Mouse (Mus musculus): ENCODE results near the gene Nts.
"Not testable (repeated sequence)": the region's sequence is repeated elsewhere in the genome, so short reads cannot be mapped to it uniquely, and the experiment has no call there.

Gene Nts

GRCm38 (mm10) chr10:102490386-102490785, at the start of gene Nts:
Gene Nts, minus strand, starts transcription at chr10:102490486.
- ChIA-PET POLR2A (no interaction called here), CTCF (interaction anchor here in 1 of 4 experiments (0.7 kb wide), 1 partner anchor 109 kb away, joined by 3 read pairs; no protein-coding TSS in a partner anchor)

GRCm38 (mm10) chr10:102527901-102528300, 37.6 kb upstream of the Nts start:
- POLR2A ChIA-PET, result no interaction called here

GRCm38 (mm10) chr10:102514159-102514558, 23.9 kb upstream of the Nts start:
- CTCF ChIA-PET, result no interaction called here
- POLR2A ChIA-PET, result no interaction called here

More at GRCm38 (mm10) chr10:102527901-102528300, 37.6 kb upstream of the Nts start:
- CTCF ChIA-PET, result no interaction called here

DNA sequence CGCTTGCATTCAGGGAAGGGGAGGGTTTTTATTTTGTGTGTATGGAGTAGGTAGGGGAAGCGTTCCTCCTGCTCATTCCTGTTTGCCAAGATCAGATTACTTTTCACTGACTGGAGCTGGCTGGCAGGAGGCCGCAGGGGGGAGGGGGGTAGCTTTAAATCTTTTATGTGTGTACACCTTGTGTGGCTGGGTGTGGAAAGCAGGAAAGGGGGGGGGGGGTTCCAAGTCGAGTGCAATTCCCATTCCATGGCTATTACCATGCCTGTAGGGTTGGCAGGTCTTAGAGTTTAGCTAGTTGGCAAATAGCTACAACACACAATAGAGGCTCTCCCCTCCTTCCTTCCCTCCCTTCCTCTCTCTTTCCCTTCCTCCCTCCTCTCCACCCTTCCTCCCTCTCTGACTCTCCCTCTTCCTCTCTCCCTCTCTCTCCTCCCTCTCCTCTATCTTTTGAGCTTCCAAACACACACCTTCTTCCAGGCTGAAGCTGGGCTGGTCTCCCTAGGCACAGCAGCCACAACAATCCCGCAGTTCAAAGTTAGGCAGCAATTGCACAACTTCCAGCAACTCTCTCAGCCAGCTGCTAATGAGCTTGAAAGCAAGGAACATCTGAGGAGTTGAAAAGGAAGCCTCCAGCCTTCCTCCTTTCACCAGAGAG, 21.6 kb upstream of the Nts start, which contains the start of gene Rassf9:
TSS of gene Rassf9 (plus strand) at position 416 of the 655 bp plus-strand sequence.
- ChIA-PET POLR2A (interaction anchor here in 1 of 4 experiments (0.6 kb wide), 1 partner anchor 1363 kb away, joined by 3 read pairs; no protein-coding TSS in a partner anchor), CTCF (interaction anchor here in 3 of 4 experiments (0.6 to 0.9 kb wide), 5 partner anchors 13 to 367 kb away, joined by 3 to 4 read pairs (median 3); no protein-coding TSS in a partner anchor)

- CTCF ChIA-PET, result interaction anchor here in 2 of 4 experiments (0.6 to 0.9 kb wide), 3 partner anchors 12 to 367 kb away, joined by 3 to 4 read pairs (median 3); no protein-coding TSS in a partner anchor
- POLR2A ChIA-PET, result interaction anchor here in 1 of 4 experiments (0.6 kb wide), 1 partner anchor 1363 kb away, joined by 3 read pairs; no protein-coding TSS in a partner anchor
These were observed 21.1 kb upstream of the Nts start for GRCm38 (mm10) chr10:102511461-102511806.

- POLR2A ChIA-PET, result no interaction called here
These were observed 17.1 kb upstream of the Nts start for GRCm38 (mm10) chr10:102507386-102507785.

DNA sequence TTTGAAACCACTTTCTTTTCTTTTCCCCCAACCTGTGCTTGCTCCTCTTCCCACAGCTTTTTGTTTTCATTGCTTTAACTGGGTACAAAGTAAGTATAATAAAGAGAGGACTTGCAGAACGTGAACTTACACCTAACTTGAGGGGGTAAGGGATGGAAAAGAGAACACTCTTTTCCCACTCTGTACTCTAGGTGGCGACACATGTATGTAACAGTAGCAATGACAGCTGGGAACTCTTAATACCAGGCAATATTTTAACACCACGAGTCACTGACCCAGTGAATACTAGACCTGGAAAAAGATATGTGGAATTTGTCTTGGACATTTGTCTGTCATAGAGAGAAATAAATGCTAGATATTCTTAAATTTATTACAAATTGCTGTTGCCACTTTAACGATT, 8.5 kb upstream of the Nts start:
- POLR2A ChIA-PET, result interaction anchor here in 1 of 4 experiments (0.6 kb wide), 1 partner anchor 336 kb away, joined by 3 read pairs; no protein-coding TSS in a partner anchor

More at GRCm38 (mm10) chr10:102507386-102507785, 17.1 kb upstream of the Nts start:
- CTCF ChIA-PET, result no interaction called here

DNA sequence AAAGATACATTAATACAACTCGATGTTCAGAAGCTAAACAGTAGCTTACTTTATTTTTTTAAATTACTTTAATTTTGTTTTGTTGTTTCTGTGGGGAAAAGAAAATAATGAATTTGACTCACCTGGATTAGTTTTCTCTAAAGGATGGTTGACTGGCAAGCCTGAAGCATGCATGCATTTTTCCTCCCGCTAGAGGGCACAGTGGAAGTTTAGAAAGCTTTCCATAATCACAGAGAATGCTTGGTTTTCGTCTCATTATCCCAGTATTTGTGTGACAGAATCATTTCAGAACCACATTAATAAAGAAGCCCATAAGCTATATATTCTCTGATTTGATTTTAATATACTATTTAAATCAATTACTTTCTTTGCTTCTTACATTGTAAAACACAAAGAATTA, 1.5 kb upstream of the Nts start:
- ChIA-PET CTCF (interaction anchor here in 3 of 4 experiments (0.5 to 1.4 kb wide), 7 partner anchors 16 to 1012 kb away, joined by 3 to 4 read pairs (median 3); no protein-coding TSS in a partner anchor), POLR2A (no interaction called here)

More for the DNA sequence above, 8.5 kb upstream of the Nts start:
- CTCF ChIA-PET, result interaction anchor here in 2 of 4 experiments (0.5 to 0.9 kb wide), 3 partner anchors 13 to 19 kb away, joined by 3 to 15 read pairs (median 4); partner anchors contain the start of gene Rassf9 (in 1 of the 2)

DNA sequence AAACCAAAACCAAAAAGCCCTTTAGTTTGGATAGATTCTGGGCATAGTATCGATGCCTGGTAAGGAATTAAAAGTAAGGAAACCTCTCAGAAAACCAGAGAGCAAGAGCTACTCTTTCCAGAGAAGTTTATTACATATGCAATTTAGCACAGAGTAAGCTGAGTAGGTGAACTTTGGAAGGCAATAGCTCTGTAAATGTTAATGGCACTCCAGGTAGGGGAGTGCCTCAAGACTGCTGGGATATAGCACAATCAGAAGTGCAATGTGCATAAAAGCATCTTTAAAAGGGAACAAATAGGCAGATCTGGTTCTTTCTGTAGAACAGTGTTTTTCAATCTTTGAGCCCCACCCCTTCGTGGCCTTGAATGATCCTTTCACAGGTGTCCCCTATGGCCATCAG, 20.9 kb downstream of the Nts start:
- ChIA-PET POLR2A (no interaction called here), CTCF (interaction anchor here in 2 of 4 experiments (0.6 to 0.8 kb wide), 2 partner anchors 18 to 20 kb away, joined by 3 to 4 read pairs; no protein-coding TSS in a partner anchor)

- POLR2A ChIA-PET, result no interaction called here
- CTCF ChIA-PET, result interaction anchor here (0.6 to 1.9 kb wide), 14 partner anchors 11 to 426 kb away, joined by 3 to 8 read pairs (median 3); no protein-coding TSS in a partner anchor
These were observed 38.5 kb downstream of the Nts start for GRCm38 (mm10) chr10:102451756-102452155.

DNA sequence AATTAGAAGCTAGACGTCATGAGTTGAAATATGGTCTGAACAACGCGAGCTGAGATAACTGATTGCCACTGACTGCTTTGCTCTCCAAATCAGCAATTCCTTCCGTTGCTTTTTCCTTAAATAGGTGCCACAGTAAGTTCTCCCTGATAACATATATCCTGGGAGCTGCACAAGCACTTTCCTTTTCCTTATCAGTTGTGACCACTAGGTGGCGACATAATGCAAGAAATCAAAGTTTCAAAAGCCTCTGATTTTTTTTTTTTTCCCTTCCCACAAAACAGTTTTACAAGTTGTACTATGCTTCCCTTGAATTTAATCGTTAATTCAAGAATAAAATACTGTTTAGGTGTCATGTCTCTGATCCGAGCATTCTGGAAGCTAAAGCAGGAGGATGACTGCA, 40.8 kb downstream of the Nts start:
- ChIA-PET CTCF (interaction anchor here in 3 of 4 experiments (0.6 to 1.6 kb wide), 12 partner anchors 15 to 1707 kb away, joined by 3 to 6 read pairs (median 4); no protein-coding TSS in a partner anchor), POLR2A (no interaction called here)

GRCm38 (mm10) chr10:102444912-102445556, 45.3 kb downstream of the Nts start:
- ChIA-PET POLR2A (interaction anchor here in 1 of 4 experiments (0.6 kb wide), 1 partner anchor 13 kb away, joined by 3 read pairs; no protein-coding TSS in a partner anchor), CTCF (no interaction called here)

DNA sequence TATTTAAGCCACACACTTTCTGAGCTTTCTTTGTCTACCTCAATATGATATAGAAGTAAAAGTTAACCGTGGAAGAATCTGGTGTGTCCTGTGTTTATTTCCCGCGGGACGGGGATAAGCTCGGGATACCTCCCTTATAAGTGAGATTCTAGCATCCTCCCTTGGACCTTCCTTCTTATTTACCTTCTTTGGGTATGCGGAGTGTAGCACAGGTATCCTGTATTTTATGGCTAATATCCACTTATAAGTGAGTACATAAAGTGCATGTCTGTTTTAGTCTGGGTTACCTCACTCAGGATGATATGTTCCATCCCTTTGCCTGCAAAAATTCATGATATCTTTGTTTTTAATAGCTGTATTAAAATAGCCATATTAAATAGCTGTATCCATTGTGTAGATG, 54.8 kb downstream of the Nts start:
- POLR2A ChIA-PET, result not testable (repeated sequence)
- CTCF ChIA-PET, result interaction anchor here in 1 of 4 experiments (0.6 kb wide), 1 partner anchor 43 kb away, joined by 3 read pairs; no protein-coding TSS in a partner anchor

- CTCF ChIA-PET, result interaction anchor here in 2 of 4 experiments (0.6 to 1.1 kb wide), 3 partner anchors 14 to 43 kb away, joined by 3 read pairs; no protein-coding TSS in a partner anchor
- POLR2A ChIA-PET, result not testable (repeated sequence)
These were observed 55.2 kb downstream of the Nts start for GRCm38 (mm10) chr10:102435048-102435447.

Measured in embryonic stem cell, embryonic (primary cell).